Mouse (Mus musculus) myocyte (in vitro differentiated cells): Measurements from ENCODE around the gene Mrpl52.

Experiments used
- E2F4 ChIP-seq: IDR thresholded peaks from one replicate; pipeline ENCODE4 v1.6.1; 2011; ENCODE audit warnings: mild to moderate bottlenecking, control low read depth, moderate library complexity; ENCODE audit not compliant: insufficient read depth
- MAX ChIP-seq: IDR thresholded peaks from one replicate; pipeline ENCODE4 v1.6.1; 2011; ENCODE audit warnings: low read depth, mild to moderate bottlenecking, control low read depth
- POLR2A ChIP-seq: IDR thresholded peaks from one replicate; pipeline ENCODE4 v1.6.1; 2011; ENCODE audit warnings: low read depth, mild to moderate bottlenecking, control low read depth, moderate library complexity; ENCODE audit not compliant: insufficient read length

GRCm38 (mm10) chr14:54425540-54425939 lies 1.2 kb upstream of the Mrpl52 start:
- TF ChIP-seq E2F4 (no peak), MAX (no peak), POLR2A (no peak)
